In the genomic region with DNA sequence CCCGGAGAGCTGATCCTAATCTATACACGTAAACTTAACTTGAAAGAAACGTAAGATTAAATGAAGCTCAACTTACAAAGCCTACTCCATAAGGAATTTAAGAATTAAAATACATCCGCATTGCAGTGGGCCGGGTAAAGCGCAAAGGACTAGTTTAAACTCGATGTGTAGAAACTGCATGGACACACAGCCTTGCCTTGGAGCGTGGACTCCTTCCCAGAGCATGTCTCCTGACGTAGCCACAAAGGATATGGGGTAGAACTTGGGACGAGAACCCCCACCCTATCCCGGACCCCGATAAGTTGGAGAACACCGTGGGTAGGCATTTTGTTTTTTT, we compare ENCODE assay signal across 8 mouse cellular contexts. TPM values are rescaled to one million over a fixed set of nuclear protein-coding genes. Genes with fewer than 3 reads are reported as not detected.
DNase-seq lines count a peak whose midpoint lies in the region; ATAC-seq and TF ChIP-seq lines count a peak whose summit lies in the region.

No protein-coding gene starts in this region.

- H3ac ChIP-seq in C2C12 (ENCODE audit: control insufficient read depth, insufficient read length, low read depth), result peak overlapping the region; percentile 96

- no peak for ATAC-seq in heart, embryonic 11.5 days (replicated peaks; ENCODE audit: insufficient number of reproducible peaks, low FRiP score, low TSS enrichment)
- no peak for ATAC-seq in liver, embryonic 14.5 days (ENCODE audit: insufficient read depth)

- no peak for TF ChIP-seq EP300 in liver, embryonic 14.5 days (IDR thresholded peaks at IDR 0.05; ENCODE audit: low read depth)

- H3K4me3 ChIP-seq in heart, embryonic 11.5 days (ENCODE audit: low read depth, low read length), result peak overlapping the region; percentile 72
- H3K4me3 ChIP-seq in C2C12 (ENCODE audit: insufficient read depth, poor library complexity, severe bottlenecking), result peak overlapping the region; percentile 60
- peak overlapping the region; percentile 83 for H3K4me3 ChIP-seq in forebrain, embryonic 10.5 days
- H3K4me3 ChIP-seq in liver, embryonic 14.5 days (ENCODE audit: insufficient read depth in 1 of 2, low read depth in 2 of 2, low read length in 2 of 2), result peak overlapping the region; percentile 84 to 97

- intact Hi-C loops in heart, postnatal 10 days (cut with DNase I), result loop anchor here (2.0 to 5.0 kb wide), 3 partner anchors 316 to 686 kb away; no protein-coding TSS in a partner anchor

- no peak for TF ChIP-seq CTCF in C2C12 (IDR thresholded peaks at IDR 0.05; ENCODE audit: control insufficient read depth, insufficient read depth, insufficient read length)
- no peak for TF ChIP-seq CTCF in liver, embryonic 14.5 days (IDR thresholded peaks at IDR 0.05; ENCODE audit: low read depth)

- no peaks in the 10 kb centered on the region for H3K9me3 ChIP-seq in heart, embryonic 11.5 days (replicated peaks; ENCODE audit: control insufficient read depth, low read length)
- no peaks in the 10 kb centered on the region for H3K9me3 ChIP-seq in forebrain, embryonic 10.5 days
- no peaks in the 10 kb centered on the region for H3K9me3 ChIP-seq in liver, embryonic 14.5 days (ENCODE audit: control insufficient read depth, low read length)

- peak overlapping the region; percentile 89 for H3K27ac ChIP-seq in heart, embryonic 11.5 days (ENCODE audit: low read depth, low read length)
- peak overlapping the region; percentile 100 for H3K27ac ChIP-seq in forebrain, embryonic 10.5 days
- H3K27ac ChIP-seq in liver, embryonic 14.5 days, result peak overlapping the region; percentile 71

- H3K4me1 ChIP-seq in heart, embryonic 11.5 days (ENCODE audit: control insufficient read depth, insufficient read depth, low read length), result peaks cover 26% of the 10 kb centered on the region
- peaks cover 66% of the 10 kb centered on the region for H3K4me1 ChIP-seq in forebrain, embryonic 10.5 days
- H3K4me1 ChIP-seq in liver, embryonic 14.5 days (replicated peaks; ENCODE audit: control insufficient read depth in 2 of 2, insufficient read depth in 2 of 2, low read length in 1 of 2), result peaks cover 8 to 16% of the 10 kb centered on the region in 2 experiments; a peak in 3 of 4 replicates

- no peaks in the 10 kb centered on the region for H3K27me3 ChIP-seq in heart, embryonic 11.5 days (ENCODE audit: control insufficient read depth, insufficient read depth, low read length)
- H3K27me3 ChIP-seq in C2C12 (ENCODE audit: control insufficient read depth, insufficient read depth, insufficient read length), result no peaks in the 10 kb centered on the region
- H3K27me3 ChIP-seq in forebrain, embryonic 10.5 days (ENCODE audit: poor library complexity, severe bottlenecking), result no peaks in the 10 kb centered on the region
- H3K27me3 ChIP-seq in liver, embryonic 14.5 days (ENCODE audit: control insufficient read depth, insufficient read depth, low read length), result no peaks in the 10 kb centered on the region

- H3K9ac ChIP-seq in heart, embryonic 11.5 days (ENCODE audit: low read depth, low read length), result peak overlapping the region; percentile 95
- H3K9ac ChIP-seq in liver, embryonic 14.5 days (replicated peaks), result peak overlapping the region; percentile 88

- H3K36me3 ChIP-seq in heart, embryonic 11.5 days (ENCODE audit: control insufficient read depth, insufficient read depth, low read length), result no peaks in the 10 kb centered on the region
- no peaks in the 10 kb centered on the region for H3K36me3 ChIP-seq in C2C12 (ENCODE audit: control insufficient read depth, insufficient read depth)
- no peaks in the 10 kb centered on the region for H3K36me3 ChIP-seq in forebrain, embryonic 10.5 days (replicated peaks)
- no peaks in the 10 kb centered on the region for H3K36me3 ChIP-seq in liver, embryonic 14.5 days (replicated peaks; ENCODE audit: control insufficient read depth, insufficient read depth, low read depth)

- DNase-seq in heart, postnatal 10 days, result no peak
- DNase-seq in forebrain, embryonic 10.5 days (ENCODE audit: extremely low spot score, low spot score), result no peak
- no peak for DNase-seq in liver, embryonic 14.5 days (ENCODE audit: low read depth in 3 of 3, low spot score in 3 of 3)
- no peak for DNase-seq in adrenal gland, postnatal 10 days
- no peak for DNase-seq in adrenal gland, adult 8-10 months
- DNase-seq in MN1 (ENCODE audit: low spot score), result no peak

- under 1% methylated on average over 13 of the region's 13 CpGs for WGBS in heart, embryonic 11.5 days (ENCODE audit: insufficient replicate concordance)
- under 1% methylated on average over 13 of the region's 13 CpGs for WGBS in forebrain, embryonic 10.5 days
- 1% methylated on average over 13 of the region's 13 CpGs for WGBS in liver, embryonic 14.5 days (ENCODE audit: insufficient replicate concordance)

- peak overlapping the region; percentile 84 for H3K4me2 ChIP-seq in heart, embryonic 11.5 days
- peak overlapping the region; percentile 97 for H3K4me2 ChIP-seq in liver, embryonic 14.5 days (ENCODE audit: low read depth)

- H3K79me3 ChIP-seq in C2C12 (ENCODE audit: low read depth), result peaks cover 49% of the 10 kb centered on the region

- peaks cover 67% of the 10 kb centered on the region for H3K79me2 ChIP-seq in C2C12 (ENCODE audit: control insufficient read depth, insufficient read depth)

TF ChIP-seq in C2C12, 6 proteins besides CTCF, POLR2A, EP300 and RAD21:
- no peak for TF ChIP-seq CEBPB (IDR thresholded peaks at IDR 0.05; ENCODE audit: low read depth)
- no peak for TF ChIP-seq MAX (IDR thresholded peaks at IDR 0.05)
- TF ChIP-seq MYOD1 (IDR thresholded peaks at IDR 0.05; ENCODE audit: control insufficient read depth, insufficient read length, low read depth), result no peak
- TF ChIP-seq FOSL1 (IDR thresholded peaks at IDR 0.05; ENCODE audit: insufficient read depth, low read length, poor library complexity, severe bottlenecking), result no peak
- TF ChIP-seq USF1 (IDR thresholded peaks at IDR 0.05; ENCODE audit: low read depth), result no peak
- no peak for TF ChIP-seq MYOG (IDR thresholded peaks at IDR 0.05; ENCODE audit: control insufficient read depth, extremely low read depth, insufficient read length)

RNA-seq across cellular contexts. Expression of a gene that starts 3.7 kb away (rescaled TPM):
- polyA plus RNA-seq in heart, embryonic 11.5 days (2014; fragmentation: Nextera tagmentation; extraction: Ambion mirVana), result 20.1 and 22.4 TPM in 2 replicates
- total RNA-seq in heart, postnatal 10 days (2021), result 10 to 100 TPM; 49.5 to 65.3 TPM
- polyA plus RNA-seq in C2C12 (2012; fragmentation: generic; extraction: Trizol), result 3.1 TPM
- 65.0 and 71.0 TPM in 2 replicates for polyA plus RNA-seq in forebrain, embryonic 10.5 days (2016; fragmentation: Nextera tagmentation; extraction: Ambion mirVana)
- 4.1 and 5.9 TPM in 2 replicates for polyA plus RNA-seq in liver, embryonic 14.5 days (2012; rRNA removed)
- 4.9 TPM in 2 replicates for polyA plus RNA-seq in liver, embryonic 14.5 days (2014; fragmentation: Nextera tagmentation; extraction: Ambion mirVana)
- total RNA-seq in adrenal gland, postnatal 10 days (2021), result 10 to 100 TPM; 45.0 to 60.1 TPM
- total RNA-seq in adrenal gland, adult 8-10 months (2022), result 10 to 100 TPM; 32.9 to 48.1 (median 37.8) TPM
